Mouse (Mus musculus): ENCODE data around the gene S100a5. TPM values are rescaled to one million over a fixed set of nuclear protein-coding genes. Genes with fewer than 3 reads are reported as not detected.

Gene S100a5
- polyA plus RNA-seq, 1 experiment from 2014 or later, result not detected

- Histone ChIP-seq H3K27ac (ENCODE audit: low read depth, low read length) (no peak overlapping the region), H3K9me3 (ENCODE audit: control insufficient read depth, low read length) (no peaks in the 10 kb centered on the region), H3K9ac (ENCODE audit: low read depth, low read length) (no peak overlapping the region), H3K4me3 (ENCODE audit: low read length) (no peak overlapping the region), H3K4me1 (ENCODE audit: control insufficient read depth, insufficient read depth, low read depth, low read length) (no peaks in the 10 kb centered on the region), H3K4me2 (ENCODE audit: low read length) (no peak overlapping the region), H3K27me3 (replicated peaks; ENCODE audit: control insufficient read depth, insufficient read depth, low read length) (no peaks in the 10 kb centered on the region), H3K36me3 (ENCODE audit: control insufficient read depth, insufficient read depth, low read length) (no peaks in the 10 kb centered on the region)
- peak; percentile 59; the same call in 1 of the 2 replicates for ATAC-seq
- 49% methylated on average over 3 of the region's 3 CpGs for WGBS
These were observed 24.4 kb upstream of the S100a5 start for GRCm38 (mm10) chr3:90583893-90584292.

GRCm38 (mm10) chr3:90585595-90585994, 22.7 kb upstream of the S100a5 start:
- Histone ChIP-seq H3K4me3 (ENCODE audit: low read length) (no peak overlapping the region), H3K4me1 (ENCODE audit: control insufficient read depth, insufficient read depth, low read depth, low read length) (no peaks in the 10 kb centered on the region), H3K36me3 (ENCODE audit: control insufficient read depth, insufficient read depth, low read length) (no peaks in the 10 kb centered on the region), H3K27ac (ENCODE audit: low read depth, low read length) (no peak overlapping the region), H3K9ac (ENCODE audit: low read depth, low read length) (no peak overlapping the region), H3K9me3 (ENCODE audit: control insufficient read depth, low read length) (no peaks in the 10 kb centered on the region), H3K4me2 (ENCODE audit: low read length) (no peak overlapping the region), H3K27me3 (replicated peaks; ENCODE audit: control insufficient read depth, insufficient read depth, low read length) (no peaks in the 10 kb centered on the region)
- ATAC-seq, result peak; percentile 45; the same call in 1 of the 2 replicates
- 28% methylated on average over 5 of the region's 5 CpGs for WGBS

GRCm38 (mm10) chr3:90586016-90586643, 22.2 kb upstream of the S100a5 start:
- 84% methylated on average over 15 of the region's 15 CpGs for WGBS
- no peak for ATAC-seq

GRCm38 (mm10) chr3:90586906-90587305, 21.4 kb upstream of the S100a5 start:
- H3K9me3 ChIP-seq (ENCODE audit: control insufficient read depth, low read length), result no peaks in the 10 kb centered on the region
- no peak overlapping the region for H3K27ac ChIP-seq (ENCODE audit: low read depth, low read length)
- no peak overlapping the region for H3K9ac ChIP-seq (ENCODE audit: low read depth, low read length)
- WGBS, result 69% methylated on average over 10 of the region's 10 CpGs
- no peak overlapping the region for H3K4me2 ChIP-seq (ENCODE audit: low read length)
- no peaks in the 10 kb centered on the region for H3K36me3 ChIP-seq (ENCODE audit: control insufficient read depth, insufficient read depth, low read length)
- H3K4me1 ChIP-seq (ENCODE audit: control insufficient read depth, insufficient read depth, low read depth, low read length), result no peaks in the 10 kb centered on the region
- no peak overlapping the region for H3K4me3 ChIP-seq (ENCODE audit: low read length)
- no peak for ATAC-seq
- H3K27me3 ChIP-seq (replicated peaks; ENCODE audit: control insufficient read depth, insufficient read depth, low read length), result no peaks in the 10 kb centered on the region

More at GRCm38 (mm10) chr3:90586016-90586643, 22.2 kb upstream of the S100a5 start:
- Histone ChIP-seq H3K4me3 (ENCODE audit: low read length) (no peak overlapping the region), H3K9ac (ENCODE audit: low read depth, low read length) (no peak overlapping the region), H3K27me3 (replicated peaks; ENCODE audit: control insufficient read depth, insufficient read depth, low read length) (no peaks in the 10 kb centered on the region), H3K9me3 (ENCODE audit: control insufficient read depth, low read length) (no peaks in the 10 kb centered on the region), H3K4me2 (ENCODE audit: low read length) (no peak overlapping the region), H3K4me1 (ENCODE audit: control insufficient read depth, insufficient read depth, low read depth, low read length) (no peaks in the 10 kb centered on the region), H3K27ac (ENCODE audit: low read depth, low read length) (no peak overlapping the region), H3K36me3 (ENCODE audit: control insufficient read depth, insufficient read depth, low read length) (no peaks in the 10 kb centered on the region)

GRCm38 (mm10) chr3:90587361-90588101, 20.8 kb upstream of the S100a5 start:
- H3K4me2 ChIP-seq (ENCODE audit: low read length), result no peak overlapping the region
- H3K4me3 ChIP-seq (ENCODE audit: low read length), result no peak overlapping the region
- WGBS, result 88% methylated on average over 14 of the region's 14 CpGs
- H3K36me3 ChIP-seq (ENCODE audit: control insufficient read depth, insufficient read depth, low read length), result no peaks in the 10 kb centered on the region
- ATAC-seq, result no peak
- H3K27ac ChIP-seq (ENCODE audit: low read depth, low read length), result no peak overlapping the region
- no peaks in the 10 kb centered on the region for H3K4me1 ChIP-seq (ENCODE audit: control insufficient read depth, insufficient read depth, low read depth, low read length)
- no peaks in the 10 kb centered on the region for H3K27me3 ChIP-seq (replicated peaks; ENCODE audit: control insufficient read depth, insufficient read depth, low read length)
- H3K9me3 ChIP-seq (ENCODE audit: control insufficient read depth, low read length), result no peaks in the 10 kb centered on the region
- H3K9ac ChIP-seq (ENCODE audit: low read depth, low read length), result no peak overlapping the region

GRCm38 (mm10) chr3:90589390-90589789, 18.9 kb upstream of the S100a5 start:
- Histone ChIP-seq H3K9me3 (ENCODE audit: control insufficient read depth, low read length) (no peaks in the 10 kb centered on the region), H3K4me3 (ENCODE audit: low read length) (no peak overlapping the region), H3K27me3 (replicated peaks; ENCODE audit: control insufficient read depth, insufficient read depth, low read length) (no peaks in the 10 kb centered on the region), H3K9ac (ENCODE audit: low read depth, low read length) (no peak overlapping the region), H3K4me1 (ENCODE audit: control insufficient read depth, insufficient read depth, low read depth, low read length) (no peaks in the 10 kb centered on the region), H3K4me2 (ENCODE audit: low read length) (no peak overlapping the region), H3K27ac (ENCODE audit: low read depth, low read length) (no peak overlapping the region), H3K36me3 (ENCODE audit: control insufficient read depth, insufficient read depth, low read length) (no peaks in the 10 kb centered on the region)
- no peak for ATAC-seq
- 84% methylated on average over 6 of the region's 6 CpGs for WGBS

GRCm38 (mm10) chr3:90589947-90590346, 18.4 kb upstream of the S100a5 start, which contains the start of gene S100a2:
Gene S100a2, plus strand, starts transcription at chr3:90590247.
- H3K9me3 ChIP-seq (ENCODE audit: control insufficient read depth, low read length), result no peaks in the 10 kb centered on the region
- H3K27ac ChIP-seq (ENCODE audit: low read depth, low read length), result no peak within 1 kb of the TSS
- H3K27me3 ChIP-seq (replicated peaks; ENCODE audit: control insufficient read depth, insufficient read depth, low read length), result no peaks in the 10 kb centered on the region
- H3K36me3 ChIP-seq (ENCODE audit: control insufficient read depth, insufficient read depth, low read length), result no peaks in the 10 kb centered on the region
- no peak within 1 kb of the TSS for H3K9ac ChIP-seq (ENCODE audit: low read depth, low read length)
- H3K4me3 ChIP-seq (ENCODE audit: low read length), result no peak within 1 kb of the TSS
- WGBS, result 89% methylated on average over 8 of the region's 8 CpGs
- H3K4me2 ChIP-seq (ENCODE audit: low read length), result no peak within 1 kb of the TSS
- no peak for ATAC-seq
- H3K4me1 ChIP-seq (ENCODE audit: control insufficient read depth, insufficient read depth, low read depth, low read length), result no peaks in the 10 kb centered on the region

GRCm38 (mm10) chr3:90594466-90594865, 13.9 kb upstream of the S100a5 start:
- no peak overlapping the region for H3K4me3 ChIP-seq (ENCODE audit: low read length)
- no peaks in the 10 kb centered on the region for H3K36me3 ChIP-seq (ENCODE audit: control insufficient read depth, insufficient read depth, low read length)
- no peaks in the 10 kb centered on the region for H3K4me1 ChIP-seq (ENCODE audit: control insufficient read depth, insufficient read depth, low read depth, low read length)
- no peak overlapping the region for H3K4me2 ChIP-seq (ENCODE audit: low read length)
- no peak overlapping the region for H3K9ac ChIP-seq (ENCODE audit: low read depth, low read length)
- no peaks in the 10 kb centered on the region for H3K9me3 ChIP-seq (ENCODE audit: control insufficient read depth, low read length)
- H3K27ac ChIP-seq (ENCODE audit: low read depth, low read length), result no peak overlapping the region
- ATAC-seq, result no peak
- H3K27me3 ChIP-seq (replicated peaks; ENCODE audit: control insufficient read depth, insufficient read depth, low read length), result no peaks in the 10 kb centered on the region
- 84% methylated on average over 1 of the region's 1 CpGs for whole genome bisulfite sequencing

GRCm38 (mm10) chr3:90595556-90595955, 12.8 kb upstream of the S100a5 start:
- Histone ChIP-seq H3K4me1 (ENCODE audit: control insufficient read depth, insufficient read depth, low read depth, low read length) (no peaks in the 10 kb centered on the region), H3K4me3 (ENCODE audit: low read length) (no peak overlapping the region), H3K4me2 (ENCODE audit: low read length) (no peak overlapping the region), H3K36me3 (ENCODE audit: control insufficient read depth, insufficient read depth, low read length) (no peaks in the 10 kb centered on the region), H3K27me3 (replicated peaks; ENCODE audit: control insufficient read depth, insufficient read depth, low read length) (no peaks in the 10 kb centered on the region), H3K9me3 (ENCODE audit: control insufficient read depth, low read length) (no peaks in the 10 kb centered on the region), H3K27ac (ENCODE audit: low read depth, low read length) (no peak overlapping the region), H3K9ac (ENCODE audit: low read depth, low read length) (no peak overlapping the region)
- no peak for ATAC-seq
- 80% methylated on average over 5 of the region's 5 CpGs for WGBS

Data from hindbrain, embryonic 16.5 days (tissue).